Mouse (Mus musculus) ovary, postnatal 10 days (tissue): ENCODE measurements at regions not wholly inside any gene's neighbourhood (a gene's known extent, or its start where the extent isn't known, plus 50 kb on each side); places are given as distances from the start of the nearest gene placed in this dataset.

Experiments used
- DNase-seq: peaks from one replicate; pipeline ENCODE4 v3.0.0; 2022; ENCODE audit warnings: low spot score

DNA sequence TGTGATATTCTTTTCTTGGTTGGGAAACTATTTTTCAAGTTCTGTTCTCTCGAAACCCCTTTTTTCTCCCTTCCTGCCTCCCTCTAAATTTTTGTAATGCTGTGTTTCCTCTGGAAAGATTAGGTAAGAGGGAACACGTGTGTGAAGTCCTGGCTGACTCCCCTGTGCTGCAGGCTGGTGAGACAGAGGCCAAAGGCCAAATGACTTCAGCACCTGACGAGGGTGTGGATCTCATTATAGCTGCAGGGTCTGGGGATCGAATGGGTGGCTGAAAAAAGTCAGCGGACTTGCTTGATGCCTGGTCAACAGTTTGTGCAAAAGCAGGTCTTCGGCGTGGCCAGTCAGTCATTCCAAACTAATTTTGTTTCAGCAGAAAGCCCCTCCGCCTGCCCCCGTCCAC is 159.1 kb downstream of the En1 start:
- no peak for DNase-seq

DNA sequence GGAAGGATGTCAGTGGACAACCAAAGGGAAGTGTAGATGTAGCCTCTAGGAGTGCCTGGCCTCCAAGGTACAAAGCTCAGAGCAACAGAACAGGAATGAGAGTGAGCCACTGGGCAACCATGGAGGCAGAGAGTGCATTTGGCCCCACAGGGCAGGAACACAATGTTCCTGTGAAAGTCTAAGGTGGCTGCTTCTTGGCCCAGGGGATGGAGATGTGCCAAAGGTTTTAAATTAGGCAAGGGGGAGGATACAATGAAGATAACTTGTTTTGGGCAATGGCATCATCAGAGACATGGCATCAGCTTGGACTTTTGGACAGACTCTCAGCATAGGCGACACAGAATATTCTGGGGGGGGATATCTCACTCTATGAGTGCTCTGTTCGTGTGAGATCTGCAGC is 160.3 kb downstream of the En1 start:
- no peak for DNase-seq

DNA sequence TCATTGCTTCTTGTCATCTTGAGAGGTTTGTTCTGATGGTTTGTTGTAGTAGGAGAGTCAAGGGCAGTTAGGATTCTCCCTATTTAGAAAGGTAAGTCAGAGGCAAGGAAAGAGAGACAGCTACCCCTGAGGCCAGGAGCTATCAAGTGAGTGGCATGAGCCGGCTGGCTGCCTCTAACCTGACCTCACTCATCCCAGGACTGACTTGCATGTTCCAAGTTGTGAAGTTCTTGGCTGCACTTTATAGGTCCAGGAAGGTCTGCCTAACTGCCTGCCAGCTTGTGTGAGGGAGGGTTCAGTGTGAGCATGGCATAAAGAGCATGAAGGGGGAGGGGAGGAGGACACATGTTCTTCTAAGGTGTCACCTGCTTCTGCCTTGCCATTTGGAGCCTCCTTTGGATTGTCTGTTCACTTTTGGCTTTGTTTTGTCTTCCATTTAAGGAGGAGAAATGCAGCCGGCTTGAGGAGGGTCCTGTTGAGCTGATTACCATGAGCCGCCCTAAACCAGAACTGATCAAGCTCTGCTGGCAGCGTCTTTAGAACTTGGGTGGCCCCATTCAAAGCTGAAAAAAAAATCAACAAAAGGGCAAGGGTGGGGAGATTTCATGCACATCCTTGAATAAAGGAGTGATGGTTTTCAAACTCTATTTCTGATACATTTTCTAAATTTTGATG is 160.8 kb downstream of the En1 start:
- DNase-seq = no peak

DNA sequence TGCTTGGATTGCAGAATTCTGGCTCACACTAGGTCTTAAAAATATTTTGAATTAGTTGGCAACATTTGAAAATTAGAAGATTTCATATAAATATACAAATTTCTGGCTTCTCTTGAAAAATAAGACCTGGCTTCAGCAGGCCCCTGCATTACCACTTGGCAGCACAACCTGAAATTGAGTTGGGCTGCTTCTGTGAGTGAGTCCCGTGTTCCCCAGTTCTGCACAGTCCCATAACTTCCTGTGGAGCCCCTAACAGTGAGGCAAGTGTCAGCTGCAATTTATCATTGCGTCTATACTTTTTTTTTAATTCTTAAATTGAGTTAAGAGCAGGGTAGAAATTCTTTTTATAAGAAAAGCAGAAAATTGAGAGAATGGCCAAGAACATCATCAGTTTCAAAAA is 164.8 kb downstream of the En1 start:
- no peak for DNase-seq

DNA sequence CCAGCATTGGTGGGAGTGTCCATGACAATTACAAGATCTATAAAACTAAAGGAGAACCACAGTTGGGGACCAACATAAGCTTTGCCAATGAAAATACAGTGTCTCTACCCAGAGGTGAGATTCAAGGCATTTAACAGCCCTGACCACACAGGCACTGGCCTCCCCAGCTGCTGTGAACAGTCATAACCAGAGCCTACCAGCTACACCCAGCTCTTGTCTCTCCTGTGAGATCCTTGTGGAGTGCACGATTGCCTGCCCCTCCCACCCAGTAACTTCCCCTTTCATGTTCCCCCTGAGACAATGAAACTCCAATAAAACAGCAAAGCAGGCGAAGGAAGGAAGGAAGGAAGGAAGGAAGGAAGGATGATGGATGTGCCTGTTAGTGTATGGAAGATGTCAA is 169.1 kb downstream of the En1 start:
- no peak for DNase-seq

DNA sequence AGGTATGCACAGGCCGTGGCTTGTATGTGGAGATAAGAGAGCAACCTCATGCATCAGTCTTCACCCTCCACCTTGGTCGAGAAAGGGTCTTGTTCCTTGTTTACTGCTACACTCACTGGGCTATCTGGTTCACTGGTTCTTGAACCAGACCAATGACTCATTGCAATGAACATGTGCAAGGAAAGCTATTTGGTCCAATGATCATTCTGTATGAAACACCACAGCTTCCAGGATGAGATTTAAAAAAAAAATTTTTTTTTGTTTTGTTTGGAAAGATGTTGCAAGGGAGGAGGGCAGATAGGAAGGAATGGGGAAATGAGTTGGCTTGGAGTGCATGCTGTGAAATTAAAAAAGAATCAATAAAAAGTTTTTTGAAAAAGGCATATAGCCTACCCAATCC is 174.7 kb downstream of the En1 start:
- DNase-seq = no peak

DNA sequence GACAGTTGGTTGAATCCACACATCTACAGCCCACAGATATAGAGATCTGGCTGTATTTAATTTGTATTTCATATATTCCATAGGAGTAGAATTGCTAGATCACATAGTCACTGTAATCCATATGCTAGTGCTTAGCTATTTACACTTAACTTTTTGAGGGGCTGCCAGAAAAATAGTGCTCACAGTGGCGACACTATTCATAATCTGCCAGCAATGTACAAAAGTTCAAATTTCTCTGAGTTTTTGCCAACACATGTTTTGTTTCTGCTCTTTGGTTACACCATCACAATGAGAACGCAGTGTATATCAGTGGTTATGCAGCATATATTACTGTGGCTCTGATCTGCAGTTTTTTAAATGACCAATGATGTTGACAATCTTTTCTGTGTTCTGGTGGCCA is 175.2 kb downstream of the En1 start:
- no peak for DNase-seq

DNA sequence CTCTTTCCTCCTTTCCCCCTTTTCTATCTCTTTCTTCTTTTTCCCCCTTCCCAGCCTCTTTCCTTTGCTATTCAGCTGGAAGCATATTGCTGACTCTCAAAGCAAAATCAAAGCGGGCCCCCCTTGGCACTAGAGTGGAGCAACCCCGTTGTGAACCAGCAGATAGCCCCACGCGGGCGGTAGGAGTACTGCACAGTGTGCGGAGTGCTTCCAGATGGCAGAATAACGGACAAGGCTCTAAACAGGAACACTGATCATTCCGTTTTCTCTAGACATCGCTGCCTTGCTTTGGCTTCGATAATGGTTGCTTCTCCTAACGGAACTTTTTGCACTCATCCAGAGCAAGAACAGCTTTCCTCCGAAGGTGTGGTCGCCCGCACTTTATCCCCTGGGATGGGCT is 193.0 kb downstream of the En1 start:
- no peak for DNase-seq

DNA sequence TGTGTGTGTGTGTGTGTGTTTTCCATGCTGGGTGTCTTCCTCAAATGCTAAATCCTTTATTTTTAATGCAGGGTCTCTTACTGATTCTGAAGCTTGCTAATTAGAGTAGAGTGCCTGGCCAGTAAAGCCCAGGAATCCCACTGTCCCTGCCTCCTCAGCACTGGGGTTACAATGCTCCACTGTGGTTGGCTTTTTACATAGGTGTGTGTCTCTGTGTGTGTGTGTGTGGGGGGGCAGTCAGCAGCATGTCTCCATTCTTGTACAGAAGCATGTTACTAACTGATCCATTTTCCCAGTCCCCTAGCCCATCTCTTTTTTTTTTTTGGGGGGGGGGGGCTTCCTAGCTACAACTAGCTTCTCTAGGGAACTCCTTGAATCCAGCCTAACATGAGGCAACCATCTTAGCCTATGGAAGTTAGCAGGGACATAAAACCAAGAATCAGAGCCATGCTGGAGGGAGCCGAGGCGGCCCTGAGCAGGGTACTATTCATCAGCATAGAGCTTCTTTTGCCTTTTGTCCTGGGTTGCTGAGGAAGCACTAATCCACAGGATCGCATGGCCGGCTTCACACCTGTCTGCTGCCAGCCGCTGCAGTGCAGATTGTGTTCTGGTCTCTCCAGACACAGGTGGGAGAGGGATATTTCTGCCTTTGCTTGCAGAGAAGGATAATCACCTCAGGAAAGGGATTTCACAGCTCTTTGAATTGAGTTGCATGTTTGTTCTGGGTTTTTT is 199.2 kb downstream of the En1 start:
- no peak for DNase-seq

DNA sequence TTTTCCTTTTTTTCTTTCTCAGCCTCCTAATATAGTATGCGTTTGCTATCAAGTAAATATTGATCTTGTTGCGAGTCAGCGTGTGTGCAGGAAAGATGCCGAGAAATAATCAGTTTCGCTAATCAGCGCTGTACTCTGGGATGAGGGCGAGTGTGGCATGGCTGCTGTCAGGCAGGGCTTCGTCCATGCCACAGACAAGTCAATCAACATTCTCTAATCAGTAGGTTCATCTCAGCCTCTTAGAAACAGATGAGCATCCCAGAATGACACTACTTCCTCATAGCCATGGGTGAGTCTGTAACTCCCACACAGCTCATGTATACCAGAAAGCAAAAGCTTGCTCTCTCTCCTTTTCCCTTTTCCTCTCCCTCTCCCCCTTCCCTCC is 199.8 kb downstream of the En1 start:
- no peak for DNase-seq

DNA sequence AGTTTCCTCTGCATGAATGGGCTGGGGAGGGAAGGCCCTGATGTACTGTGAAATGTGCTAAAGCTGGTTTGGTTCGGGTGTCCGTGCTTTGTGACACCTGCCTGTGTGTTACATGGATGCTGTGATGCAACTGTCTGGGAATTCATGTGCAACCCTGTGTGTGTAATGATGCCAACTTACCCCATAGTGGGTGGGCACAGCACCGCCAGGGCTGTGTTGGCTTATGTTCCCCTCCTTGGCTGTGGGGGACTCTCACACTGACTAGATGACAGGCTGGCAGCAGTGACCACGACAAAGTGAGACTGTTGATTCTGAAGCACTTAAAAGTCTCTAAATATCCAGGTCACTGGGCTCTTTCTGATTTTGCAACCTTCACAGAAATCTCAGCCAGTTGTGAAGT is 212.2 kb downstream of the En1 start:
- DNase-seq = no peak

DNA sequence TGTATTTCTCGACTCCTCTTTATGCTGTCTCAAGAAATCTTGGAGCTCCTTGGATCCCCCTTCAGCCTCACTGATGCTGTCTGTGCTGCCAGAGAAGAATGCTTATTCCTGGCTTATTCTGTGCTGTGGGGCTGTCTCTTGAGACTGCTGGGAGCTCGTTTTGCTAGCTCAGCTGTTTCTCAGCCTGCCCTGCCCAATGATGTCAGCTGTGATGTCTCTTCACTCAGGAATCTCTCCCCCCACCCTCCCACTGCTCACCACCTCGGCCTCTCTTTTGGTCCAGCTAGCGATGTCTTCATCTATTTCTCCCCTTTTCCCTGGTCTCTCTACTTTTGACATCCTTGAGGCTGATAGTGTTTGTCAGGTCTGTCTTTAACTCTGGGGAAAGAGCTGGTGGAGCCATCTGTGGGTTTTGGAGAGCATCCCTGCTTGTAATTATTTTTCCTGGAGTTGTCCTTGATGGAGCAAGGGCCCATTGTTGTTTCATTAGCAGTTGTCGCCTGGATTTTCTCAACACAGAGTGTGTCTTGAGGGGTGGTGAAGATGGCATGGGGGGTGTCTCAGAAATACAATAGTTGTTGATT is 214.1 kb downstream of the En1 start:
- no peak for DNase-seq

DNA sequence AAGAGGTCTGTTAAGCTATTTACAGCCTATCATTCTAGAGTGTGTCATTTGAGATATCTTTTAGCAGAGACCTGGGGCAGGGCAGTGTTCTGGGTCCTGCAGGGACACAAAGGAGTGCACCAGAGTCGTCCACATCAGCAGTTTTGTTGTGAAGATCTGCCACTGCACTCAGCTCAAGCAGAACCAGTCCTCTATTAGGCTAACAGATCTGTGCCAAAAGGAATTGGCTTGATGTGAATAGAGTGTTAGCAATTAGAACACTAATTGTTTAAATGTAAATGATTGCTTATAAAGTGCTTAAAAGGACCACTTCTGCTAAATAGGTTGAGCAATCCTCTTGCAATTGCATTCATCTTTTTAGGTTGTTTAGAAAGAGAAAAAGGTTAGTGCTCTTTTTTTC is 215.3 kb downstream of the En1 start:
- DNase-seq = no peak

DNA sequence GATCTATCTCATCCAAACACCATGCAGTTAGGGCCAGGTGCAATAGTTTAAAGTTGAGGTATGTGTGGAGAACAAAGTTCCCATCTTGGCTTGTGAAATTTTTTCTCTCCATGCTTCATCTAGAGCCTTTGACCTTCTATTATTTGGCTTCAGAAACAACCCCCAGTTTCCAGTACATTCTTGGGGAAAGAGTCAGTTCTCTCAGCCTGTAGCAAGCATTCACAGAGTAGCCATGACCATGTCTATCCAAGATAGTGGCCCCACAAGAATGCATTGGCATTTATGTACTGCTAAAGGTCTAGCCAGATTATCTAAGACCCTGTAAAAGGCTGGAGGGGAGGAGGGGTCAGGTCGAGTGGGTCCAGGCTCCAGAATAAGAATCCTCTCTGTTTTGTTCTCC is 229.8 kb downstream of the En1 start:
- DNase-seq = no peak

DNA sequence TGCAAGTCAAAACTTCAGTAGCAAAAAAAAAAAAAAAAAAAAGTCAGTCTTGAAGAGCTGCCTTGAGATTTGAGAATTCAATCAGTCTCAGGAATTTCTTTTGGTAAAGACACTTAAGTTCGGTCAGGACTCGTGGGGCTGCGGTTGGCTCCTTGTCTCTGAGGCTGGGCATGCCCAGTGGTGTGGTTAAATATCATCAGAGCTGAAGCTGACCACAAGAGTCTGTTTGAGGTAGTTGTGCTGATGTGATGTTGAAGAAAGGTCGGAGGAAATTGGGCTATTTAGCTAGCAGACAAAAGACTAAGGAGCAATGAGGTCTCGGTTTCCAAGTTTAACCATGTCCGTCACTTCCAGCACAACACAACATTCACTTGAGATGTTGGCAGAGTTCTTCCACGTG is 240.4 kb downstream of the En1 start:
- DNase-seq = no peak

DNA sequence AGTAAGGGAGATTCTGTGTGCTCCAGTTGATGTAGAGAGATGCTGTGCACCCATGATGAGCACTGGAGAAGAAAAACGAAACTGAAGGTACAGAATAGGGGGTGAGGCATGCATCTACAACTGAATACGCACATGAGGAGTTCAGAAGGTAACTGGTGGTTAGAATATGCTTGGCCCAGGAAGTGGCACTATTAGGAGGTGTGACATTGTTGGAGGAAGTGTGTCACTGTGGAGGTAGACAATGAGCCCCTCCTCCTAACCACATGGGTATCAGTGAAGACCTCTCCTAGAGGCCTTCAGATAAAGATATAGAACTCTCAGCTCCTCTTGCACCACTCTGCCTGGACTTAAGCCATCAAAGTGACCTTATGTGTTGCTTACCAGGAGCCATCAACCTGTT is 243.9 kb downstream of the En1 start:
- DNase-seq = no peak

DNA sequence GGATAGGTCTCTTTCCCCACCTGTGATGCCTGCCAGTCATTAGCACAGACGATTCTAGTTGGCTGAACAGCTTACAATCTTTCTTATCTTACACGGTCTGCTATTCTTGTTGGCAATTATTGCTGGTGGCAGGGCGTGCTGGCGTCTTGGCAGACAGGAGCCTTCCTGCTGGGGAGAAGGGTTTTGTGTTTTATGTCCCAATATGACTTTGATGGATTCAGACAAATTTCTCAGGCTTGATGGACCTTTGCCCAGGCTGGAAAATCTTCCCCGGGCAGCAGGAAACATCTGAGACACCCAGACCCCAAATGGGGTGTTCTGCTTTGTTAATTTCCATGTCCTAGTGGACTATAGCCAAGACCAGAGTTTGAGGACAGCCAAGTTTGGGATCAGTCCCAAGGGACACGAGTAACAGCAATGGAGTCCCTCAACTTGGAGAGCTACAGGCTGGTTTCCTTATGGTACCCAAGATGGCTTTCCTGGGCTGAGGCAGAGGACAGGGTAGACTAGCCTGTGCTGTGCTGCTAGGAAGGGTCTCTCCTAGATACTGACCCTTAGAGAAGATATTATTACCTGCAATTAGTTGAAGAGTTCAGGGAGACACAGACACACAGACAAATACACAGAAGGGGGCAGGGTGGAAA is 249.8 kb downstream of the En1 start:
- DNase-seq = no peak

DNA sequence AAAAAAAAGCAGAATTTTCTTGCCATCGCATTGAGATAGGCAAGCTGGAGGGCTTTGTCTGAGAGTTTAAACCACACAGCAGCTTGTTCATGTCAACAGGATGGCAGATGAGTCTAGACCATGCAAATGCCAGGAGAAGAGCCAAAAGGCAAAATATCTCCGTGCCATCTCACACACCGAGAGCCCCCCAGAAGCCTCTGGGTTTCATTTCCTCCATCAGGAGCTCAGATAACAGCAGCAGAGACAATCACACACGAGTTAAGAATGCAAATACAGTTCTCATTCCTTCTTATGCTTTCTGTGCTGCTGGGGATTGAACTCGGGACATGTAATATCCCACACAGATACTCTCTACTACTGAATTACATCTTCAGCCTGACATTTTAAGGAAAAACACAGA is 255.3 kb downstream of the En1 start:
- no peak for DNase-seq

DNA sequence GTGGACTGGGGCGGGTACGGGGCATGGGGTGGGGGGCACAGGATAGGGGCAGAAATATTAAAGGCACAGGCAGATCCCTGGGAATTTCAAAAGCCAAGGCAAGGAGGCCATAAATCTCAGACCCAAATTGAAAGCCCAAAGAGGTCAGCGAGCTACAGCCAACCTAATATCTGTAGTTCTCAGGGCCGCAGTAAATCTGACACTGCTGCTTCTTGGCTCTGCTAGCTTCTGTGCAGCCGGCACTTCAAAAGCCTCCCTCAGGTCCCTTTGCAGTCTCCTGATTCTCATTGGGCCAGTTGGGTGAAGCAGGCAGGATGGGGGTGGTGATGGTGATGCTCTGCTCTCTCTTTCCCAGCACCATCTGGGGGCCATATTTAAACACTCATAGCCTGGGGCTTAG is 257.3 kb downstream of the En1 start:
- DNase-seq = no peak

DNA sequence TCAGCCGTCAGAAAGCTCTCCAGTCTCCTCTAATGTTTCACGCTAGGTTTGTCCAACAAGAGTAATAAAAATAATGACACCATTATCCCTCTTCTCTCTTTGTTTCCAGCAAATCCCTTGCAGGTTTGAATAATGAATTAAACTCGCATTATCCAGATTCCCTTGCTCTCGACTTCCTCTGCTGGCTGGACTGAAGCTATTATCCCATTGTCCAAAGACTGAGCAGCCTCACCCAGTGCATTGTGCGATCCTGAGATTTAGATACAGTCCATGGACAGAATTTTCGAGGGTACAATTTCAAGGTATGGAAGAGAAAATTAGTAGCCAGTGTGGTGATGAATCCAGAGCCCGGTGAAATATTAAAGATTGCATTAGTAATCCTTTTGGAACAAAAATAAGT is 270.3 kb downstream of the En1 start:
- no peak for DNase-seq

DNA sequence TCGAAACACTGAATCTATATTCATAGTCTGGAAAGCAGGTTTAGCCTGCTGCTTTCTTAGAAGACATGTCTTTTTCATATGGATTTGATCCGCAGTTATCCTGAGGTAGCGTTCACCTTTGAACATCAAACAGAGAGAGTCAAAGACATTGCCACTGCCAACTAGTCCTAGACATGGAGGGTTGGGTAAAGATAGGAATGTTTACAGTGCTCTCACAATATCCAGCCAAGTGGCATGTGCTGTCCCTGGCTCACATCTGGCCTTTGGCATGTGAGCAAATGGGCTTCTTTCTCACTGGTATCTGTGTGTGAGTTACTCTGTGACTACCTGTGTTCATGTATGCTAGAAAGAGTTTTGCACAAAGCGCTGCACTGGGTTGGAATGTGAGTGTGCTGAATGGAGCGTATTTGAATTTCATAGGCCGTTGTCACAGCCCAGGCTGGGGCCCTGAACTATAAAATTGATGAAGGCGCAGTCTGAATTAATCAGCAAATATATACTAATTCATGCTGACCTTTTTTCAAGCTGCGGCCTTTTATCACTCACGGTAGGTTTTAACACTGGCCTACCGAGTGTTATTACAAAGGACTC is 280.8 kb downstream of the En1 start:
- no peak for DNase-seq

DNA sequence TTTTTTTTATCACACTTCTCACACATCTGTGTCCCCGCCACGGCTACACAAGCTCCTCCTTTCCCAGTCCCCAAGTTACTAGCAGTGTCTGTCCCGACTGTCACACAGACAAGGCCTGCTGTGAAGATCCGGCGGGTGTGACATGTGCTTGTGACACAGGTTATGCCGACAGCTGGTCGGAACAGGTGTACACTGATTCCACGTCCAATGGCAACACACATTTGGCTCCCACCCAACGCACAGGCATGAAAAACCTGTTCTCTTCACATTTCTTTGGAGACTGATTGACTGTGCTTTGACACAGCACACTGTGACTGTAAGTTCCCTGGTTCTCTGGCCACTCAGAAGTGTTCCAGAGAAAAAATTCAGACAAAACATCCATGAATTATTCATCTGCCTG is 281.4 kb downstream of the En1 start:
- no peak for DNase-seq

DNA sequence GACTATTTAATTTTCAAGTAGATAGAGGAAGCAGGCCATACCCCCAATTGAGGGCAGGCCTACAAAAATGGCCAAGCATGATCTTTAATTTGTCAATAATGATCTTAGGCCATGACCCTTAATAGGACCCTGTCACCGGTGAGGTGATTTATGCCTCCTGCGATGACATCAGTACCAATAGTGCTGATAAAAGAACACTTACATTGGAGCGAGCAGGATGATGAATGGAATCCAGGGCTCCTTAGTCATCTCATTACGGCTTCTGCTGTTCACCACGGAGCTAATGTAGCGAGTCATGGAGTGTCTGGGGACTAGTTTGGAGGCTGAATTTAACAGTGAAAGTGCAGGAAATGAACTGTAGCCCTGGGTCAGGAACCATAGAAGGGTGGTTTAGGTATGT is 308.6 kb downstream of the En1 start:
- DNase-seq = no peak
